Mouse (Mus musculus): Measurements from ENCODE around the gene Scn3a. TPM values are rescaled to one million over a fixed set of nuclear protein-coding genes. Genes with fewer than 3 reads are reported as not detected.
A peak's percentile ranks its signal among the peaks of the same experiment; 100 is the strongest.
"Not testable (repeated sequence)": the region's sequence is repeated elsewhere in the genome, so short reads cannot be mapped to it uniquely, and the experiment has no call there.

Scn3a gene
- total RNA-seq, 2 experiments from 2014 or later, result 2.4 to 2.8 TPM

GRCm38 (mm10) chr2:65508217-65508616, 59.2 kb downstream of the Scn3a start:
- intact Hi-C loops (cut with DNase I), result no loop called here
- no peak for DNase-seq

DNA sequence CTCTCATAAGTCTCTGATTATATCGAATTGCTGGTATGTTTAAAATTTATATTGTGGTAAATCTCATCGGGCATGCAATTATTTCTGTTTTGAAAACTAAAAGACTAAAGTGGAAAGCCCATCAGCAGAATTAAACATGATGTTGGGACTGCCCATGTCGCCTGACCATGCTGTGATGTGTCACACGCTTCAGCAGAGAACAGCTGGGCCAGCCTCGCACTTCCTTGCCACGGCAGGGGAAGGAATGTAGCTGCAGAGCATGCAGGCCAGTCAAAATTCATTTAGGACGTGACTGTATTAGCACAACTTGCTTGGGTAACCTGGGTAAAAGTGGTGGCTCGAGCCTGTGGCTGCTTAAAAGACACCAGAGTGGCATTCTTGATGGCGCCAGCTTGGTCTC, 77.0 kb downstream of the Scn3a start:
- intact Hi-C loops (cut with DNase I), result no loop called here

DNA sequence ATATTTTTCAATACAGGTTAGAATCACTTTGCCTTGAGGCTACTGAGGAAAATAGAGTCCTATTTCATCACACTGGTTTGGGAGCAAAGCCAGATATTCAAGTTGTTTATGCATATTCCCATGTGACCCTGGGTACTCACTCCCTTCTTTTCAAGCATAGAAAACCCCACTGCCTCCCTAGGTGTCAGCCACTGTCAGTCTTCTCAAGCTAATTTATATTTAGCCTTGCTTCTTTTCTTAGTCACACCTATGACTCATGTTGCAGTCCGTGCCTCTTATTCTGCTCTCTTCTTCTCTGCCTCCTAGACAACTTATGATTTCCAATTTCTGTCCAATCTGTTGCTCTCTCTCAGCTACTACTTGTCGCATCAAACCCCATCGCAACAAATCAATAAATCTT, 84.0 kb downstream of the Scn3a start:
- DNase-seq, result no peak
- intact Hi-C loops (cut with DNase I), result no loop called here

More for the DNA sequence above, 77.0 kb downstream of the Scn3a start:
- no peak for DNase-seq

DNA sequence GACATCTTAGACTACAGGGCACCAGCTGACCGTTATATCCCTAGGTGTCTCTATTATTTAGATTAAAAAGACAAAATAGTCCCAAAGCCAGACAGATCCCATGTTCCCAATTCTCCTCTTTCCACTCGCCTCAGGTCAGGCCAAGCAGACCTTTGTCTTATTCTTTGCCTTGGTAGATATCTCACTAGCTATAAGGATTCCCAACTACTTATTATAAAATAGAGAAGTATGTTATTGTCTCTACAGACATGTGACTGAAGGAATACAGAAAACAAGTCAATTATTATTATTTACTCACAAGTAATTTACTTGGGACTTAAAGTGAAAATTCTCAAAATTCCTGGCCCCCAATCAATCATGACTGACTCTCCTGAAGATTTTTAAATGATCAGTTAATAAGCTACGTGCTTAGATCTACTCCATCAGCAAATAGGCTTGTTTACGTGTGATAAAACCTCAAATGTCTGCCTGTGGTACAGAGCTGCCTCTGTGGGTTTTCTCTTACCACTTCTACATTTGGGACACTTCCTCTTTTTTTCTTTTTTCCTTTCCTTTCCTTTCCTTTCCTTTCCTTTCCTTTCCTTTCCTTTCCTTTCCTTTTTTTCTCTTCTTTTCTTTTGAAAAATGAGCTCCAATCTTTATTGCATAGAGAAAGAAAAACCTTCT, 86.3 kb downstream of the Scn3a start:
- intact Hi-C loops (cut with DNase I), result no loop called here
- DNase-seq, result no peak

- intact Hi-C loops (cut with DNase I), result no loop called here
- no peak for DNase-seq
Measured at GRCm38 (mm10) chr2:65471311-65471882, 96.0 kb downstream of the Scn3a start.

GRCm38 (mm10) chr2:65465694-65466093, 101.7 kb downstream of the Scn3a start:
- intact Hi-C loops (cut with DNase I), result no loop called here
- no peak for DNase-seq

DNA sequence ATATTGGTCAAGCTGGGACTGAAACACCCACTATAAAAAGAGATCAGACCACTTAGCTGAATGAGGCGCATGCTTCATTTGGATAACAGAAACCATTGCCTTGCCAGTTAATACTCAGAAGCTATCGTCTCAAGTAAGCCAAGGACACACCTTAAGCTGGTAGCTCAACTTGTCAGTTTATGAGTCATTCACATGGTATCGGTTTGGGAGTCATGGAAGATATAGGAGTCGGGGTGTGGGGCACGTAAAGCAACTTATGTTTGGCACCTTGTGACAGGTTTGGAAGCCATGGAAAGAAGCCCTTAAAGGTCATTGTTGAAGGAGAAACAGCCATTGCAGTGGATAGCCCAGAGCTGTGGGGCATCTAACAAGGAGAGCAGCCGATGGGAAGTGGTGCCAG, 113.7 kb downstream of the Scn3a start:
- intact Hi-C loops (cut with DNase I), result no loop called here
- no peak for DNase-seq

DNA sequence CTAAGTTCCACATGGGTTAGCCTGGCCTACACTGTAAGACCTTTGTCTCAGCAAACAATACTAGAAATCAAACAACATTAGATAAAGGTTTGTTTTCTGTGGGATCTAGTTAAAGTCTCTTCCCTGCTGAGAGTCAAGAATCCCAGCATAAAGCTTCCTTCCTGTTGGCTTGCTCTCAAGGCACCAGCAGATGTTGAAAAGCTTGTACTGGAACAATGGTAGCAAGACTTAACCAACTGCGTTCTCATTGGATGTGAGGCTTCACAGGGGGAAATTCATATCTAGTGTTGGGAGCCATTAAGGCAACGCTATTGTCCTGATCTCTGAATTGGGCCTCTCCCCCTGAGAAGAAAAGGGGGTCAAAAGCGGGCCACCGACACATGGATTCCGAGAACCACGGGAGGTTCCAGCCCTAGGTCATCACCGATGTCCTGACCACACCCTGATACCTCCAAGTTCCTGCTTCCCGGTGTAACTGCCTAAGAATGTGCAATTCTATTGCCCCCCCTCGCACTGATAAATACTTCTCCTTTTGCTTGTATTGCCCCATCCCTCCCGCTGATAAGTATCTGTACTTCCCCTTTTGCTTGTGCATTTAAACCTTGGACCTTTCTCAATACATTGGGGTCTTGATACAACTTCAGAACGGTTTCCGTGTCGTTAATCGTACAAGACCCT, 115.9 kb downstream of the Scn3a start:
- DNase-seq; intact Hi-C loops (cut with DNase I): not testable (repeated sequence)

- intact Hi-C loops (cut with DNase I), result no loop called here
- DNase-seq, result no peak
Measured at GRCm38 (mm10) chr2:65450449-65451360, 116.7 kb downstream of the Scn3a start.

GRCm38 (mm10) chr2:65449126-65449828, 118.2 kb downstream of the Scn3a start:
- DNase-seq, result no peak
- intact Hi-C loops (cut with DNase I), result no loop called here

- intact Hi-C loops (cut with DNase I), result no loop called here
Measured at GRCm38 (mm10) chr2:65443082-65443481, 124.3 kb downstream of the Scn3a start.

GRCm38 (mm10) chr2:65441566-65441965, 125.9 kb downstream of the Scn3a start:
- intact Hi-C loops (cut with DNase I), result no loop called here
- peak; percentile 27 to 35 for DNase-seq

More at GRCm38 (mm10) chr2:65443082-65443481, 124.3 kb downstream of the Scn3a start:
- no peak for DNase-seq

DNA sequence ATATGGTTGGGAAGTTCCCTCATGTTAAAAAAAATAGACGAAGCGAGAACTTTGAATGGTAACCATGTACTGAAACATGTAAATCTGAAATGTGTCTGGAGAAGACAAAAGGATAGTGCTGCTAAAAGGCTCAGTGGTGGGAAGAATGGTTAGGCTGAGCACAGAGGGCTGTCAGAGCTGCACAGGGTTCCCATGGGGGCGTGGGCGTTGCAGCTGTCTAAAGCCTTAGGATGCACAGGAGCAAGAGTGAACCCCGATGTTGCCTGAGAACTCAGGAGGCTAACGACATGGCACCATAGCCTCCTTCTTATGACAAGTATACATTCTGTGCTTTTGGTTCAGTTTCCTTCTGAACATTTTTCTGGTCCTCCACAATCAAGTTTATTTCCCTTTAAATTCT, 126.3 kb downstream of the Scn3a start:
- intact Hi-C loops (cut with DNase I), result no loop called here
- DNase-seq, result peak; percentile 4 to 18

DNA sequence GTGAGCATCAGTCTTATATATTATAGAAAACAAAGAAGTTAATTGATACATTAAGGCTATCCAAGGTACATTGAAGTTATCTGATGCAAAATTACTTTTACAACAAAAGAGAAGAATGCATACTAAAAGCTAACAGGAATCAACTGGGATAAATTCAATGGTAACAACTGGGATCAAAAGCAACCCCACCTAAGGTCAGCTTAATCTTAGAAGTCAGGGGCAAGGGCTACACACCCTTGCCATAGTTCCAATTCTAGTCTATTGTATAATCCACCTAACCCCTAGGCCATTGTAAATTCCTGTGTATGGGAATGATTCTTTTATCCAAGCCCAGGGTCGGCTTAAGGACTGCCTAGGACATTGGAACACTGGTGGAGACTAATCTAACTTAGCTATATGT, 130.5 kb downstream of the Scn3a start:
- intact Hi-C loops (cut with DNase I), result no loop called here
- DNase-seq, result no peak

DNA sequence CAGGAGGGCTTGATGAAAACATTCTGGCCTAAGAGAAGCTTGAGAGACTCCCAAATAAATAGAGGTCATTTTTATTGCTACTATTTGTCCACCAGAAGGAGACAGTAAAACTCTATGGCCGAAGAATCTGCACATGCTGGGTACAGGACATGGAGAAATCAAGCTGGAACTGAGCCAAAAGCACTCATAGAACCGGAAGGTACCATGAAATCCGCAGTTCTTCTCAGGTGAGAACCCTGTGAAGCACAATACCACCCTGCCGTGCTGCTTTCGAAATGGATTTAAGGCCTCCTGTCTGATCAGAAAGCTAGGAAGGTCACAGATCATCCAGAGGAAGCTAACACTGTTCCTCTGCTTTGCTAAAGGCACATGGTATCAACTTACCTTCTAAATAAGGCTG, 143.9 kb downstream of the Scn3a start:
- no peak for DNase-seq

GRCm38 (mm10) chr2:65421259-65422255, 145.9 kb downstream of the Scn3a start:
- intact Hi-C loops (cut with DNase I), result no loop called here
- DNase-seq, result no peak

More for the DNA sequence above, 143.9 kb downstream of the Scn3a start:
- intact Hi-C loops (cut with DNase I), result no loop called here

GRCm38 (mm10) chr2:65418608-65419007, 148.8 kb downstream of the Scn3a start:
- no peak for DNase-seq
- intact Hi-C loops (cut with DNase I), result no loop called here

- intact Hi-C loops (cut with DNase I), result no loop called here
- DNase-seq, result no peak
Measured at GRCm38 (mm10) chr2:65416535-65416934, 150.9 kb downstream of the Scn3a start.

GRCm38 (mm10) chr2:65415294-65415693, 152.1 kb downstream of the Scn3a start:
- intact Hi-C loops (cut with DNase I), result no loop called here
- DNase-seq, result no peak

Data from heart, postnatal 36 days (tissue).